Mouse (Mus musculus) cerebellum, adult 2 months (tissue): ENCODE data around the gene Rad17. TPM values are rescaled to one million over a fixed set of nuclear protein-coding genes. Genes with fewer than 3 reads are reported as not detected.

Experiments
- DNase-seq, 2 experiments: peaks; one replicate each; pipeline ENCODE4 v3.0.0; 2021
- H3K27ac ChIP-seq: fragments of 200-500 bp; 2 replicates; pipeline ENCODE4 v1.5.1; 2012; ENCODE audit warnings: low read length, control low read depth, inconsistent platforms; ENCODE audit not compliant: insufficient read depth
- H3K27me3 ChIP-seq: fragments of 200-500 bp; 2 replicates; pipeline ENCODE4 v1.6.1; 2012; ENCODE audit warnings: inconsistent platforms, mild to moderate bottlenecking, low read length, moderate library complexity; ENCODE audit not compliant: control insufficient read depth, insufficient read depth
- H3K4me1 ChIP-seq: fragments of 200-500 bp; 2 replicates; pipeline ENCODE4 v1.6.1; 2011; ENCODE audit warnings: low read length; ENCODE audit not compliant: control insufficient read depth, insufficient read depth
- H3K4me3 ChIP-seq: fragments of 200-500 bp; replicated peaks from 2 replicates; pipeline ENCODE3; 2011; ENCODE audit warnings: mild to moderate bottlenecking, low read depth, low read length, control low read depth; ENCODE audit not compliant: insufficient read depth
- CTCF ChIP-seq: fragments of 200-500 bp; IDR thresholded peaks from 2 replicates; pipeline ENCODE4 v1.5.1; 2011; ENCODE audit warnings: low read depth, mild to moderate bottlenecking, control low read depth, low read length, moderate library complexity, borderline replicate concordance; ENCODE audit not compliant: insufficient read depth
- POLR2A ChIP-seq: fragments of 200-500 bp; IDR thresholded peaks from 2 replicates; pipeline ENCODE4 v1.6.1; 2011; ENCODE audit warnings: low read length, control low read depth, borderline replicate concordance; ENCODE audit not compliant: insufficient read depth
- WGBS: fragments of 180-500 bp; shearing (Covaris S2); methylation state at CpG from one replicate; pipeline ENCODE4 v1.1.7; 2018; 5-methylcytosine and 5-hydroxymethylcytosine counted together
- polyA plus RNA-seq: library from polyadenylated mRNA; depleted of rRNA; stranded (reverse); fragments of >200 nt; gene quantifications from 2 replicates; pipeline ENCODE4 v1.2.3, GENCODE M21; 2012

Gene Rad17
- polyA plus RNA-seq, 1 experiment: 15.6 TPM

GRCm38 (mm10) chr13:100634106-100634691 is 16.7 kb downstream of the Rad17 start:
- no peaks in the 10 kb centered on the region; the same call in 1 of the 2 replicates for H3K27me3 ChIP-seq
- WGBS: 91% methylated on average over 3 of the region's 3 CpGs
- TF ChIP-seq CTCF (no peak), POLR2A (no peak)
- H3K4me3 ChIP-seq: no peak overlapping the region
- no peak overlapping the region for H3K27ac ChIP-seq
- no peak for DNase-seq
- H3K4me1 ChIP-seq: no peaks in the 10 kb centered on the region

DNA sequence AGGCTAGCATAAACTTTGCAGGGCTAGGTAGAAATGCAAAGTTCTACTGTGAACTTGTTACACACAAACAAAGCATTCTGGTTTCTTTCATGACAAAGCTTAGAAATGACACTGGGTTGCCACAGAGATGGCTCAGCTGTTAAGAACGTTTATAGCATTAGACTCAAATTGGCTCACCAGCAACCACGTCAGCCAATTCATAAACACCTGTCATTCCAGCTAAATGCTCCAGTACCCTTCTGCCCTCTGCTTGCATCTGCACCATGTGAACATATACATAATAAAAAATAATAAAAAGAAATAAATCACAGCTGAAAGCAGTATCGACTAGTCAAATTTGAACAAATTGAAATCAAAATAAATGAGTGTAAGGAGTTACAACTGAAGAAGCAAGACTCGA is 28.6 kb downstream of the Rad17 start:
- DNase-seq: no peak
- TF ChIP-seq POLR2A (no peak), CTCF (no peak)
- Histone ChIP-seq H3K4me1 (no peaks in the 10 kb centered on the region; the same call in 1 of the 2 replicates), H3K27me3 (no peaks in the 10 kb centered on the region), H3K27ac (no peak overlapping the region), H3K4me3 (no peak overlapping the region)
- 74% methylated on average over 4 of the region's 4 CpGs for WGBS

GRCm38 (mm10) chr13:100617583-100617982 is 33.3 kb downstream of the Rad17 start:
- no peak for TF ChIP-seq CTCF
- TF ChIP-seq POLR2A: no peak
- 44% methylated on average over 13 of the region's 13 CpGs for WGBS
- Histone ChIP-seq H3K27ac (peak overlapping the region; percentile 85), H3K4me3 (peak overlapping the region; percentile 58), H3K4me1 (no peaks in the 10 kb centered on the region; the same call in 1 of the 2 replicates), H3K27me3 (no peaks in the 10 kb centered on the region)
- DNase-seq: peak; percentile 57 to 58

GRCm38 (mm10) chr13:100616181-100617087 is 34.4 kb downstream of the Rad17 start, which contains the start of gene Marveld2:
Marveld2 (minus strand) TSS chr13:100616971.
- Histone ChIP-seq H3K4me3 (peak within 1 kb of the TSS; percentile 58), H3K4me1 (peaks cover 3% of the 10 kb centered on the region; the same call in 1 of the 2 replicates), H3K27ac (peak within 1 kb of the TSS; percentile 88), H3K27me3 (no peaks in the 10 kb centered on the region)
- 5% methylated on average over 77 of the region's 77 CpGs for WGBS
- DNase-seq: peak; percentile 89 to 90
- TF ChIP-seq CTCF (no peak), POLR2A (no peak; the same call in none of the 2 replicates)

DNA sequence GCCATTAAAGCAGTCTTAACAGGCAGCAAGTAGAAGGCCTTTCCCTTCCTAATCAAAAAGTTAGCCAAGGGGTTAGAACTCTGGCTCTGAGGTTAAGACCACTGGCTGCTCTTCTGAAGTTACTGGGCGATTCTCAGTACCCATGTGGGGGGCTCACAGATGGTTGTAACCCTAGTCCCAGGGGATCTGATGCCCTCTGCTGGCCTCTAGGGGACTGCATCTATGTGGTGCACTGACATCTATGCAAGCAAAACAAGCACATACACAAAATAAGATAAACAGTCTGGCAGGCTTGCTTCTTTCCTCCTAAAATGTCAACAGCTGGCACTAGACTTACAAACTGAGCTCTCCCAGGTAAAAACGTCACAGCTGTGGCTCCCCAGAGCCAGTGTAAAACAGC is 37.9 kb downstream of the Rad17 start:
- 43% methylated on average over 2 of the region's 2 CpGs for WGBS
- Histone ChIP-seq H3K27ac (peak overlapping the region; percentile 36), H3K27me3 (no peaks in the 10 kb centered on the region), H3K4me1 (peaks cover 3% of the 10 kb centered on the region; the same call in 1 of the 2 replicates), H3K4me3 (no peak overlapping the region)
- DNase-seq: no peak
- TF ChIP-seq POLR2A: no peak
- TF ChIP-seq CTCF: no peak

GRCm38 (mm10) chr13:100612251-100612650 is 38.6 kb downstream of the Rad17 start:
- Histone ChIP-seq H3K27me3 (no peaks in the 10 kb centered on the region), H3K4me3 (no peak overlapping the region), H3K27ac (no peak overlapping the region), H3K4me1 (peaks cover 3% of the 10 kb centered on the region; the same call in 1 of the 2 replicates)
- peak; percentile 64 to 79 for DNase-seq
- no peak for TF ChIP-seq CTCF
- no peak for TF ChIP-seq POLR2A
- 13% methylated on average over 10 of the region's 10 CpGs for WGBS

GRCm38 (mm10) chr13:100611266-100611665 is 39.6 kb downstream of the Rad17 start:
- Histone ChIP-seq H3K4me3 (no peak overlapping the region), H3K4me1 (peaks cover 3% of the 10 kb centered on the region; the same call in 1 of the 2 replicates), H3K27ac (no peak overlapping the region), H3K27me3 (no peaks in the 10 kb centered on the region)
- TF ChIP-seq POLR2A (no peak), CTCF (no peak)
- no peak for DNase-seq
- 94% methylated on average over 13 of the region's 13 CpGs for WGBS
